Mouse (Mus musculus) CH12.LX (cell line): ENCODE data around the gene Nudt21. TPM values are rescaled to one million over a fixed set of nuclear protein-coding genes. Genes with fewer than 3 reads are reported as not detected.

Experiments
- DNase-seq: peaks from one replicate; pipeline ENCODE4 v3.0.0-alpha.2; 2013; ENCODE audit errors: extremely low read depth
- H3K27ac ChIP-seq: 2 replicates; pipeline ENCODE4 v1.5.1; 2012; ENCODE audit warnings: low read depth, mild to moderate bottlenecking, control low read depth, moderate library complexity; ENCODE audit not compliant: insufficient read depth
- H3K27me3 ChIP-seq: replicated peaks from 2 replicates; pipeline ENCODE3; 2012; ENCODE audit warnings: inconsistent platforms
- H3K36me3 ChIP-seq, 2 experiments: replicated peaks in 1 of 2; 2 replicates each; pipeline versions ENCODE3 to v1.6.1; 2012; ENCODE audit warnings: inconsistent platforms in 1 of 2, low read length in 1 of 2, mild to moderate bottlenecking in 1 of 2, mixed read lengths in 1 of 2, moderate library complexity in 1 of 2; ENCODE audit not compliant: control insufficient read depth in 1 of 2, insufficient read depth in 1 of 2
- H3K4me1 ChIP-seq, 2 experiments: 2 replicates each; pipeline ENCODE4 v1.6.1; 2012; ENCODE audit warnings: inconsistent platforms in 1 of 2, moderate library complexity in 1 of 2; ENCODE audit not compliant: insufficient read depth in 2 of 2, control insufficient read depth in 1 of 2
- H3K4me2 ChIP-seq: 2 replicates; pipeline ENCODE4 v1.6.1; 2012; ENCODE audit warnings: low read depth, mild to moderate bottlenecking, control low read depth; ENCODE audit not compliant: poor library complexity, insufficient read depth, severe bottlenecking
- H3K4me3 ChIP-seq, 3 experiments: fragments of 150-350 bp in 1 of 3; sonication (generic) in 1 of 3; replicated peaks in 1 of 3; 2 replicates each; pipeline versions ENCODE3 to v1.5.1; 2011 to 2012; ENCODE audit warnings: low read depth in 2 of 3, low read length in 2 of 3, mild to moderate bottlenecking in 2 of 3, moderate library complexity in 2 of 3, control low read depth in 1 of 3, improper control_type of control experiment in 1 of 3, inconsistent platforms in 1 of 3, mixed read lengths in 1 of 3; ENCODE audit not compliant: poor library complexity in 1 of 3
- H3K79me2 ChIP-seq: replicated peaks from 2 replicates; pipeline ENCODE4 v1.6.1; 2012; ENCODE audit warnings: mild to moderate bottlenecking, moderate library complexity; ENCODE audit not compliant: control insufficient read depth, poor library complexity, insufficient read depth, severe bottlenecking; ENCODE audit errors: extremely low read depth
- H3K9ac ChIP-seq: 2 replicates; pipeline ENCODE4 v1.6.1; 2012; ENCODE audit warnings: low read depth, mild to moderate bottlenecking, control low read depth, moderate library complexity; ENCODE audit not compliant: insufficient read depth
- H3K9me3 ChIP-seq: replicated peaks from 2 replicates; pipeline ENCODE3; 2012; ENCODE audit warnings: low read length, inconsistent platforms, mixed read lengths
- CHD2 ChIP-seq: IDR thresholded peaks from 2 replicates; pipeline ENCODE4 v1.6.1; 2011; ENCODE audit warnings: low read length, improper control_type of control experiment
- EP300 ChIP-seq: IDR thresholded peaks from 2 replicates; pipeline ENCODE4 v1.6.1; 2011; ENCODE audit warnings: low read length, improper control_type of control experiment
- ETS1 ChIP-seq: conservative IDR thresholded peaks from 2 replicates; pipeline ENCODE4 v1.6.1; 2012; ENCODE audit warnings: low read depth, mild to moderate bottlenecking, inconsistent platforms, low read length, improper control_type of control experiment, moderate library complexity
- HCFC1 ChIP-seq: IDR thresholded peaks from 2 replicates; pipeline ENCODE4 v1.6.1; 2012; ENCODE audit warnings: low read depth, mild to moderate bottlenecking, inconsistent platforms, low read length, improper control_type of control experiment
- JUND ChIP-seq: conservative IDR thresholded peaks from 2 replicates; pipeline ENCODE4 v1.6.1; 2011; ENCODE audit warnings: low read depth, low read length, improper control_type of control experiment
- MEF2A ChIP-seq: IDR thresholded peaks from 2 replicates; pipeline ENCODE4 v1.6.1; 2014; ENCODE audit warnings: low read depth, mild to moderate bottlenecking, inconsistent platforms, low read length, improper control_type of control experiment, borderline replicate concordance
- NELFE ChIP-seq: IDR thresholded peaks from 2 replicates; pipeline ENCODE4 v1.6.1; 2011; ENCODE audit warnings: low read depth, low read length, improper control_type of control experiment
- PAX5 ChIP-seq: IDR thresholded peaks from 2 replicates; pipeline ENCODE4 v1.6.1; 2012; ENCODE audit warnings: low read length, inconsistent platforms, mixed read lengths
- POLR2A ChIP-seq: IDR thresholded peaks from 2 replicates; pipeline ENCODE4 v1.6.1; 2011; ENCODE audit warnings: low read depth, mild to moderate bottlenecking, improper control_type of control experiment, low read length
- RAD21 ChIP-seq: IDR thresholded peaks from 2 replicates; pipeline ENCODE4 v1.6.1; 2011; ENCODE audit warnings: low read depth, mild to moderate bottlenecking, low read length, improper control_type of control experiment, moderate library complexity
- RCOR1 ChIP-seq: conservative IDR thresholded peaks from 2 replicates; pipeline ENCODE4 v1.6.1; 2012; ENCODE audit warnings: low read depth, mild to moderate bottlenecking, inconsistent platforms, low read length, improper control_type of control experiment
- SMC3 ChIP-seq: IDR thresholded peaks from 2 replicates; pipeline ENCODE4 v1.6.1; 2011; ENCODE audit warnings: low read depth, low read length, improper control_type of control experiment
- ZKSCAN1 ChIP-seq: IDR thresholded peaks from 2 replicates; pipeline ENCODE4 v1.6.1; 2012; ENCODE audit warnings: low read depth, inconsistent platforms, low read length, improper control_type of control experiment, borderline replicate concordance
- ZMIZ1 ChIP-seq: IDR thresholded peaks from 2 replicates; pipeline ENCODE4 v1.6.1; 2012; ENCODE audit warnings: low read depth, mild to moderate bottlenecking, inconsistent platforms, low read length, improper control_type of control experiment
- dilution Hi-C: fragments of 300-500 bp; cut with MboI; formaldehyde crosslinking; loops from 2 replicates; pipeline ENCODE4 v1.14.3; 2020; ENCODE audit warnings: low sequenced_read_pairs; ENCODE audit not compliant: extremely low pct_unique_long_range_greater_than_20kb, extremely low pct_ligation_motif_present
- in situ Hi-C: fragments of 300-500 bp; cut with MboI; formaldehyde crosslinking; loops from 3 replicates; pipeline ENCODE4 v1.14.3; 2019; ENCODE audit warnings: low sequenced_read_pairs, low pct_ligation_motif_present, low pct_unique_long_range_greater_than_20kb, mixed read lengths
- polyA plus RNA-seq: library from polyadenylated mRNA; unstranded; fragments of >175 nt; gene quantifications from 2 replicates; pipeline ENCODE4 v1.2.1, GENCODE M21; 2012; ENCODE audit warnings: low read depth; ENCODE audit not compliant: insufficient read length
- total RNA-seq, 2 experiments: library from RNA; depleted of rRNA; stranded (reverse); fragments of 300-350 nt in 1 of 2; fragments of >200 nt in 1 of 2; gene quantifications; 2 replicates each; pipeline ENCODE4 v1.2.3; 2012 to 2014

The Nudt21 gene
- total and polyA plus RNA-seq, 3 experiments = 91.0 to 247 (median 142) TPM

DNA sequence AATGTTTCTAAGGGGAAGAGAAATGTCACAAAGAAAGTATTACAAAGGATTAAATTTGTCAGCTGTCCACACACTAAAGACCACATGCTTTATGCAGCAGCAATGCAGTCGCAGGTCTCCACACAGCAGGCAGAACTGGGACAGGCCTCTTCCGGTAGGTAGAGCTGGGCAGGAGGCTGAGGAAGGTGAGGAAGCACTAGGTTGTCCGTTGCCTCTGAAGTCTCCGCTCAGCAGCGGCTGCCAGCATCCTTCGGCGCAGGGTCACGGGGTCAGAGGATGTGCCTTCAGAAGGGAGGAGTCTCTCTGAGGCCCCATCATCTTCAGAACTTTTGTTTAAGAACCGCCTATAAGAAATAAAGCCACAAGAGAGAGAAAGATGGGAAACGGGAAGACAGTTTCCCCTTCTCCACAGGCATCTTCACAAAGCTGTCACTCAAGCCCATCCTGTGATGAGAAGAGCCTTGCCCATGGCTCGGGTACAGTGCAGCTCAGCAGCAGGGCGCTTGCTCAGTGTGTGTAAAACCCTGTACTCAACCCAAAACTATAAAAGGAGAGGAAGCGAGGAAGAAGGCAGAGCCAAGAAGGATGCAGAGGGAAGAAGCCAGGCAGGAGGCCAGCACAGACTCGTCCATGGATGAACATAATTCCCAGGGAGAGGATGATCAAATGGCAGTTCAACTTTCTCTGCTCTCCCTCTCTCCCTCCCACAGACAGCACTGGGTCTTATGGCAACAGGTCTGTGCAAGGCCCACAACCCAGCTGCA lies 63.7 kb downstream of the Nudt21 start:
- no peak for DNase-seq
- peaks cover 58 to 83% of the 10 kb centered on the region in 2 experiments for H3K36me3 ChIP-seq
- peaks cover 2% of the 10 kb centered on the region for H3K9me3 ChIP-seq
- H3K4me2 ChIP-seq = no peak overlapping the region
- dilution Hi-C loops = no loop called here
- H3K4me3 ChIP-seq = no peak overlapping the region
- no peaks in the 10 kb centered on the region for H3K27me3 ChIP-seq
- no peaks in the 10 kb centered on the region for H3K4me1 ChIP-seq
- H3K27ac ChIP-seq = no peak overlapping the region
- H3K79me2 ChIP-seq = no peaks in the 10 kb centered on the region
- H3K9ac ChIP-seq = no peak overlapping the region
- in situ Hi-C loops = no loop called here
- no peak for TF ChIP-seq NELFE
- no peak for TF ChIP-seq ETS1
- TF ChIP-seq CHD2 = no peak
- no peak for TF ChIP-seq PAX5
- TF ChIP-seq ZKSCAN1 = no peak
- no peak for TF ChIP-seq EP300
- TF ChIP-seq ZMIZ1 = no peak
- TF ChIP-seq HCFC1 = no peak
- no peak for TF ChIP-seq MEF2A
- TF ChIP-seq, all 38 proteins: peak for 0

DNA sequence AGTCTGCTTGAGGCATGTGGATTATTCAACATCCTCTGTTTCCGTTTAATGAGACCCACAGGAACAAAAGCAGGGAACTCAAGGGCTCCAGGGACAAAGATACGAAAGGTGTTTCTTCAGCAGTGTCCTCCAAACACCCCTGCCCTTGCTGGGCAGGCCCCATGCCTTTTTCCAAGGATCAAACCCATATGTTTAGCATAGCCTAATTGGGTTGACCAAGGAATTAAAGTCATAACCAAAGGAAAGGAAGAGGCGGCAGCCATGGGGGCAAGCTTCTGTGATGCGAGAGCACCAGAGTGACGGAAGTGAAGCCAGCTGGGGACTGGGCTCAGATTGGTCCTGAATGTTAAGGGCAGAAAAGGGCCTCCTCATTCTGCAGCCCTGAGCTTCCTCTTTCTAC lies 64.6 kb downstream of the Nudt21 start:
- Histone ChIP-seq H3K9me3 (no peaks in the 10 kb centered on the region), H3K27ac (no peak overlapping the region), H3K4me1 (peaks cover 0 to 4% of the 10 kb centered on the region in 2 experiments; a peak in 1 of 4 replicates), H3K79me2 (no peaks in the 10 kb centered on the region), H3K27me3 (no peaks in the 10 kb centered on the region), H3K4me2 (no peak overlapping the region), H3K9ac (no peak overlapping the region), H3K36me3 (peaks cover 53 to 77% of the 10 kb centered on the region in 2 experiments), H3K4me3 (no peak overlapping the region)
- DNase-seq = no peak
- dilution Hi-C loops (no loop called here), in situ Hi-C loops (no loop called here)
- TF ChIP-seq EP300 (no peak), POLR2A (no peak), RCOR1 (no peak)

DNA sequence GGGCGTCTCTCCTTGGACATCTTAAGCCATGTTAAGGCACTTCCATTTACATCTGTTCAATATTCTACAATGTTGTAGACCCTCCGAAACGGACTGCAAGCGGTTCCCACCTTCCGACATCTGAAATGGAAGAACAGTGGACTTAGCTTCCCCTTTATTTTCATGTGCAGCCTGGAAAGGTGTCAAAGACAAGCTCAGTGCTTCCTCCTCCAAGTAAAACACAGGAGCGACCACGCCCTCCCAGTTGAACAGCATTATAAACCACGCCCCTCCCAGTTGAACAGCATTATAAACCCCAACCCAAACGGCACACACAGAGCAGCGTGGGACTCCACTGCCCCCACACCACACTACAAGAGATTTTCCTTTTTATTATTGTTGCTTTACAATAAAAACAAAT lies 65.4 kb downstream of the Nudt21 start:
- dilution Hi-C loops = no loop called here

More for the DNA sequence above, 65.4 kb downstream of the Nudt21 start:
- no peak for DNase-seq
- in situ Hi-C loops = no loop called here
- Histone ChIP-seq H3K36me3 (peaks cover 49 to 76% of the 10 kb centered on the region in 2 experiments), H3K4me2 (no peak overlapping the region), H3K27me3 (no peaks in the 10 kb centered on the region), H3K4me1 (peaks cover 0 to 4% of the 10 kb centered on the region in 2 experiments; a peak in 1 of 4 replicates), H3K9ac (no peak overlapping the region), H3K4me3 (no peak overlapping the region), H3K9me3 (no peaks in the 10 kb centered on the region), H3K79me2 (no peaks in the 10 kb centered on the region)
- TF ChIP-seq JUND (no peak), SMC3 (no peak), RAD21 (no peak), MEF2A (no peak)
- TF ChIP-seq, all 38 proteins: peak for 0
- no peak overlapping the region for H3K27ac ChIP-seq
